Mouse (Mus musculus): Measurements from ENCODE around the gene Dnmt1. TPM values are rescaled to one million over a fixed set of nuclear protein-coding genes. Genes with fewer than 3 reads are reported as not detected.

The Dnmt1 gene
- total RNA-seq, 2 experiments from 2014 or later, result 40.2 to 41.0 TPM

- DNase-seq (ENCODE audit: low spot score in 2 of 2), result no peak
These were observed 14.9 kb downstream of the Dnmt1 start for GRCm38 (mm10) chr9:20944697-20945370.

- DNase-seq (ENCODE audit: low spot score in 2 of 2), result no peak
These were observed 15.8 kb downstream of the Dnmt1 start for GRCm38 (mm10) chr9:20943911-20944310.

- DNase-seq (ENCODE audit: low spot score in 2 of 2), result no peak
These were observed 16.3 kb downstream of the Dnmt1 start for GRCm38 (mm10) chr9:20943396-20943795.

- no peak for DNase-seq (ENCODE audit: low spot score in 2 of 2)
These were observed 36.4 kb downstream of the Dnmt1 start for GRCm38 (mm10) chr9:20923258-20923657.

GRCm38 (mm10) chr9:20916160-20916559 is 43.5 kb downstream of the Dnmt1 start:
- DNase-seq (ENCODE audit: low spot score in 2 of 2), result no peak

- peak; percentile 55 to 59 for DNase-seq (ENCODE audit: low spot score in 2 of 2)
These were observed 49.7 kb downstream of the Dnmt1 start for GRCm38 (mm10) chr9:20909948-20910347.

GRCm38 (mm10) chr9:20902174-20902491 is 57.6 kb downstream of the Dnmt1 start:
- no peak for DNase-seq (ENCODE audit: low spot score in 2 of 2)

- peak in 1 of 2 experiments; percentile 37 for DNase-seq (ENCODE audit: low spot score in 2 of 2)
These were observed 58.1 kb downstream of the Dnmt1 start for GRCm38 (mm10) chr9:20901466-20902173.

GRCm38 (mm10) chr9:20898511-20899073 is 61.1 kb downstream of the Dnmt1 start, which contains the start of gene Eif3g:
Gene Eif3g (minus strand): TSS chr9:20898623.
- peak; percentile 85 for DNase-seq (ENCODE audit: low spot score in 2 of 2)

- DNase-seq (ENCODE audit: low spot score in 2 of 2), result no peak
These were observed 61.8 kb downstream of the Dnmt1 start for GRCm38 (mm10) chr9:20897736-20898510.

GRCm38 (mm10) chr9:20895382-20895781 is 64.3 kb downstream of the Dnmt1 start:
- DNase-seq (ENCODE audit: low spot score in 2 of 2), result no peak

- no peak for DNase-seq (ENCODE audit: low spot score in 2 of 2)
These were observed 65.1 kb downstream of the Dnmt1 start for GRCm38 (mm10) chr9:20894629-20895028.

GRCm38 (mm10) chr9:20893590-20894343 is 65.9 kb downstream of the Dnmt1 start:
- no peak for DNase-seq (ENCODE audit: low spot score in 2 of 2)

GRCm38 (mm10) chr9:20893069-20893468 is 66.6 kb downstream of the Dnmt1 start:
- no peak for DNase-seq (ENCODE audit: low spot score in 2 of 2)

GRCm38 (mm10) chr9:20892104-20892653 is 67.5 kb downstream of the Dnmt1 start:
- DNase-seq (ENCODE audit: low spot score in 2 of 2), result no peak

GRCm38 (mm10) chr9:20891339-20892103 is 68.2 kb downstream of the Dnmt1 start:
- DNase-seq (ENCODE audit: low spot score in 2 of 2), result no peak

- no peak for DNase-seq (ENCODE audit: low spot score in 2 of 2)
These were observed 69.3 kb downstream of the Dnmt1 start for GRCm38 (mm10) chr9:20890411-20890810.

GRCm38 (mm10) chr9:20889185-20890141 is 70.2 kb downstream of the Dnmt1 start:
- no peak for DNase-seq (ENCODE audit: low spot score in 2 of 2)

GRCm38 (mm10) chr9:20888386-20888765 is 71.3 kb downstream of the Dnmt1 start:
- DNase-seq (ENCODE audit: low spot score in 2 of 2), result no peak
